Mouse (Mus musculus): Measurements from ENCODE around the gene Gm7029. TPM values are rescaled to one million over a fixed set of nuclear protein-coding genes. Genes with fewer than 3 reads are reported as not detected.

Gm7029 gene
- not detected for total RNA-seq (2023)

GRCm38 (mm10) chr17:33873537-33873936, at the start of gene Gm7029:
Gene Gm7029 (plus strand): TSS chr17:33873837.

GRCm38 (mm10) chr17:33824084-33824996, 49.3 kb upstream of the Gm7029 start, which contains the start of the genes Rps28 and Ndufa7:
Gene Rps28 (minus strand): TSS chr17:33824562.
Gene Ndufa7 (plus strand): TSS chr17:33824572.

DNA sequence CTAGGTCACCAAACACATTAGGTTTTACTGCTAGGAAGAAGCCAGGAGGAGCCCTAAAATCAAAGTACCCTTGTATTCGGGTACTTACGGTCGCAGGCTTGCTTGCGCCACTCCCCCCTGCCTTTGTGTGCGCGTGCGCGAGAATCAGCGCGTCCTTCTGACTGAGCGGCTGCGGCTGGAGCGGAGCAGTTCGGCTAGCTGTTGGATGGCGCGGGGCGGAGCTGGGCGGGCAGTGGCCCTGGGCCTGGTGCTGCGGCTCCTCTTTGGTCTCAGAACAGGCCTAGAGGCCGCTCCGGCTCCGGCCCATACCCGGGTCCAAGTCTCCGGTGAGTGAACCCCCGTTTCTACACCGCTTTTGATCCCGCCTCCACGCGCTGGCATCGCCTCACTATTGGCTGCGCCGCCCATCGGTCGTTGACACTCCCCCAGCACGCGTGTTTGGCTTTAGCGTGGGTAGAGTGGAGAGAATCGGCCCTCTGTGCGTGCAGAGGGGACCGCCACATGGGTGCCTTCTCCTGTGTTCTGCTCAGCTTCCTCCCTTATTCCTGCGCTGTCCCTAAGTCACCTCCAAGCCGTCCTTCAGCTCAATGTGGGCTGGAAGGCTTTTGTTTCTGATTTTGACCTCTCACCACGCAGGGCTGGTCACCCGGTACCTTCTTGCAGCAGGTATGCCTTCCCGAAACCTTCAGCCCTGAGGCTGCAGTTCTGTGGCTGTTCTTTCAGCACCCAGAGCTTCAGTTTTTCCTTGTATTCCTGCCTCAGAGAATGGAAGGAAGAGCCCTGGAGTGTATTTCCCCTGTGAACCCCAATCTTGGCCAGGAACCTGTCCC, 30.5 kb upstream of the Gm7029 start, which contains the start of gene Cd320:
Gene Cd320, plus strand, starts transcription at position 126 of the 830 bp plus-strand sequence.

DNA sequence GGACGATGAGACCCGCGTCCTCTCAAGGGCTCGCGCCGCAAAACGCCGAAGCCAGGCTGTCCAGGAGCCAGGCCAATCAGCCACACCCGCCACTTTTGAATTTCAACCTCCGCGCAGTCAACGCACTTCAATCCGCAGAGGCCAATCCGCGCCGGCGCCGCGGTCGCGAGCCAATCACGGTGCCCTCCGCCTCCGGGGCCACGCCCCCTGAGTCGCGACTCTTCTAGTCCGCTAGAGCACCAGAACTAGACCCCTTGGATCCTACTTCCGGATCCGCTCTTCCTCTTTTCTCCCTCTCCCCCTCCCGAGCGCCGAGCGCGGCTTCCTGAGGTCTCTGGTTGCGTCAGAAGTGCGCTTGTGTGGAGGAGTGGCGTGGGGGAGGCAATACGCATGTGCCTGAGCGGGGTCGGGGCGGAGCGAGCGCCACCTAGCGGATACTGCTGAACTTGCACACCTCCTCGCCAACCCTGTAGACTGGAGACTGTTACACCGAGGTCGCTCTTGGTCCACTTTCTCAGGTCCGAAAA, 17.0 kb downstream of the Gm7029 start, which contains the start of gene Kifc1:
Gene Kifc1, minus strand, starts transcription at position 129 of the 527 bp plus-strand sequence.

GRCm38 (mm10) chr17:33904835-33905234, 31.2 kb downstream of the Gm7029 start, which contains the start of gene Platr17:
Gene Platr17 (plus strand): TSS chr17:33905135.

DNA sequence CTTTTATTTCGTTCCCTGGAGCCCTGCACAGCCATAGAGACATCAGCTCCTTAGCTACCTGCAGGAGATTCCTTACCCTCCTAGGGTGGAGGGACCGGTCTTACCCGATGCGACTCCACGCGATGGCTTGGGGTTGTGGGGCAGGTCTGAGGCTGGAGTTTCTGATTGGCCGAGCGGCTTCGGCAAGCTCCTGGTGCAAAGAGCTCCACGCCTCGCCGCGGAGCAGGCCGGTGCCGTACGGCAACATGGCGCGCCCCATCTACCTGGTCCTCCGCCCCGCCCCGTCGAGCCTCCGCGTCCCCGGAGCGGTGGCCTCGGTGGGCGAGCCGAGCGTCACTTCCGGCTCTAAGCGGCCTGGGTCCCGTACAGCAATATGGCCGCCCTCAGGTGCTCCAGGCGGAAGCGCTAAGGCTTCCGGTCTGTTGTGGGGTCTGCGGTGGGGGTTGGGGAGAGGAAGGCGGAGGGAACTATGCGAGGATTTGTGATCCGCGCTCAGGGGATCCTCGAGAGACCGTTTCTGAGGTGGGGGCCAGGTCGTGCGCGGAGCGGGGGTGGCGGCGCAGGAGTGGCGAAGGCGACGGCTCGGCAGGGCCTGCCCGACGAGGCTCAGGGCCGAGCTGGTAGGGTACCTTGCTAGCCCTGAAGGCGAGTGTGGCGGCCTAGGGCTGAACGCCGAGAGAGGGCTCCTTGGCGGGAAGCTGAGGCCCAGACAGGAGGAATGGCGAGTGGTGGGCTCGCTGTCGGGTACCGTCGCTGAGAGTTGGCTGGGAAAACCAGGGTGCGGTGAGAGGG, 35.6 kb downstream of the Gm7029 start, which contains the start of gene Daxx:
Gene Daxx, plus strand, starts transcription at position 338 of the 792 bp plus-strand sequence.

DNA sequence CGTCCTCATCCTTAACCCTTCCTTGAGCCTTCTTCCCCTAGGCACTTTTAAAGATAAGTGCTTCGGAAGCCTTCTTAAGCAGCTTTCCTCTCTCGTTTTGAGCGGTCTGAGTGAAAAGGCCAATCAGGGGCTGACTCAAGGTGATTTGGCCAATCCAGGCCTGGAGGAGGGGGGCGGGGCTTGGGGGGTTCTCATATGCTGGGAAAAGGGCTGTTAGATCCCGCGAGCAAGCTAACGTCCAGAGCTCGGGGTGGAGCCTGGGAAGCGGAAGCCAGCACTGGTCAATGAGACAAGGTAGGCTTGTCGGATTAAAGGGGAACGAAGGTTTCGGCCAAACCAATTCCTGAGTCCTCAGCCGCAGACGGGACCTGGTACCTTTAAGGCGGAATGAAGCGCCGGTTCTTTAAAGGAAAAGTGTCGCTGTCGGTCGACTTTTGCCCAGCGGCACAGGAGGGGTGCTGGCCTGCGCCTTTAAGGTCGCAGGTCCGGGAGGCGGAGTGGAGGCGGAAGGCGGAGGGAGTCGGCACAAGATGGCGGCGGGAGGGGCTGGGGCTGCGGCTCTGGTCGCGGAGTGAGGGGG, 42.1 kb downstream of the Gm7029 start, which contains the start of the genes Tapbp and Zbtb22:
Gene Tapbp, plus strand, starts transcription at position 229 of the 580 bp plus-strand sequence.
Gene Zbtb22, plus strand, starts transcription at position 234 of the 580 bp plus-strand sequence.

Other genes starting within 250 kb of the Gm7029 start
- gene Zfp414, start 244.7 kb upstream of the Gm7029 start, total RNA-seq (2023), result 41.4 TPM
- 4.3 TPM for gene Pram1, start 235.8 kb upstream of the Gm7029 start, total RNA-seq (2023)
- gene Hnrnpm, start 187.0 kb upstream of the Gm7029 start, total RNA-seq (2023), result 342 TPM
- gene March2, start 155.2 kb upstream of the Gm7029 start, total RNA-seq (2023), result 59.5 TPM
- gene Rab11b, start 113.3 kb upstream of the Gm7029 start, total RNA-seq (2023), result 213 TPM
- gene Angptl4, start 92.0 kb upstream of the Gm7029 start, total RNA-seq (2023), result 1.1 TPM
- gene Kank3, start 63.3 kb upstream of the Gm7029 start, total RNA-seq (2023), result 1.9 TPM
- gene Rps28, start 49.3 kb upstream of the Gm7029 start, total RNA-seq (2023), result 5,043 TPM
- gene Ndufa7, start 49.3 kb upstream of the Gm7029 start, total RNA-seq (2023), result 121 TPM
- gene Cd320, start 30.7 kb upstream of the Gm7029 start, total RNA-seq (2023), result 8.2 TPM
- gene Kifc1, start 16.8 kb downstream of the Gm7029 start, total RNA-seq (2023), result 11.2 TPM
- 2.3 TPM for gene Platr17, start 31.3 kb downstream of the Gm7029 start, total RNA-seq (2023)
- 68.7 TPM for gene Daxx, start 35.6 kb downstream of the Gm7029 start, total RNA-seq (2023)
- 309 TPM for gene Tapbp, start 42.1 kb downstream of the Gm7029 start, total RNA-seq (2023)
- gene Zbtb22, start 42.1 kb downstream of the Gm7029 start, total RNA-seq (2023), result 29.6 TPM
- 187 TPM for gene Rgl2, start 55.7 kb downstream of the Gm7029 start, total RNA-seq (2023)
- 61.6 TPM for gene Pfdn6, start 66.5 kb downstream of the Gm7029 start, total RNA-seq (2023)
- 60.7 TPM for gene Wdr46, start 66.8 kb downstream of the Gm7029 start, total RNA-seq (2023)
- 14.8 TPM for gene B3galt4, start 77.7 kb downstream of the Gm7029 start, total RNA-seq (2023)
- gene Vps52, start 82.0 kb downstream of the Gm7029 start, total RNA-seq (2023), result 55.2 TPM
- 2,022 TPM for gene Rps18, start 82.2 kb downstream of the Gm7029 start, total RNA-seq (2023)
- 4,746 TPM for gene H2-K1, start 126.5 kb downstream of the Gm7029 start, total RNA-seq (2023)
- gene Ring1, start 150.8 kb downstream of the Gm7029 start, total RNA-seq (2023), result 26.4 TPM
- gene H2-Ke6, start 154.2 kb downstream of the Gm7029 start, total RNA-seq (2023), result 130 TPM
- gene Slc39a7, start 157.8 kb downstream of the Gm7029 start, total RNA-seq (2023), result 107 TPM
- gene Rxrb, start 158.0 kb downstream of the Gm7029 start, total RNA-seq (2023), result 109 TPM
- gene Col11a2, start 165.6 kb downstream of the Gm7029 start, total RNA-seq (2023), result 40.9 TPM
- gene H2-Oa, start 218.5 kb downstream of the Gm7029 start, total RNA-seq (2023), result 8.9 TPM
- gene H2-DMa, start 245.7 kb downstream of the Gm7029 start, total RNA-seq (2023), result 41.5 TPM
- 400 TPM for gene Brd2, start 248.8 kb downstream of the Gm7029 start, total RNA-seq (2023)